Mouse (Mus musculus) spleen, adult 2 months (tissue): Measurements from ENCODE around the gene Arl13a.

Experiments used
- CTCF ChIP-seq: fragments of 200-500 bp; IDR thresholded peaks from 2 replicates; pipeline ENCODE4 v1.5.1; 2011; ENCODE audit warnings: mild to moderate bottlenecking, inconsistent platforms; ENCODE audit not compliant: insufficient read depth, insufficient read length, insufficient replicate concordance; ENCODE audit errors: extremely low read depth
- POLR2A ChIP-seq: fragments of 200-500 bp; IDR thresholded peaks from 2 replicates; pipeline ENCODE4 v1.6.1; 2011; ENCODE audit warnings: low read depth, low read length, inconsistent platforms

GRCm38 (mm10) chrX:134220618-134221017 lies 33.3 kb downstream of the Arl13a start:
- no peak for TF ChIP-seq CTCF
- no peak for TF ChIP-seq POLR2A
